Mouse (Mus musculus) bone marrow macrophage, adult 2 months (primary cell): ENCODE data around the gene Stxbp1.

Experiments
- CTCF ChIP-seq: IDR thresholded peaks from 2 replicates; pipeline ENCODE4 v1.5.1; 2012; ENCODE audit warnings: low read depth, mild to moderate bottlenecking, low read length, moderate library complexity
- POLR2A ChIP-seq: IDR thresholded peaks from 2 replicates; pipeline ENCODE4 v1.6.1; 2012; ENCODE audit warnings: mild to moderate bottlenecking, low read depth, low read length, borderline replicate concordance

DNA sequence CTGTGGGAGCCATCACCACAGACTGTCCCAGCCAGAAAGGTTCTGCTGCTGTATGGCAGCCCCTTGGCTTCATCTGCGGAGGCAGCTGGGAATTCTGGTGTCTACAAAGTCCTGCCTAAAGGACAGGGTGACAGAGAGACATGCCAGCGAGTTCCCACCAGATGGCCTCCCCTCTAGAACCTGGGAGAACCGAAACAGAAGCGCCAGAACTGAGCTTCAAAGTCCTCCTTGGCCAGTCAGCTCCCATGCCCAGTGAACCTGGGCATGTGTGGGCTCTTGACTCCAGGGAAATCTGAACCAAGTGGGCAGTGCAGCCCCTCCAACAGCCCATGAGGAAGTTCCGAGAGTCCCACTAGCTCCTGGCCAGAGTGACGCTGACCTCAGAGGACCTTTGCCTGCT, 24.4 kb downstream of the Stxbp1 start:
- no peak for TF ChIP-seq CTCF
- TF ChIP-seq POLR2A, result no peak
